Mouse (Mus musculus): ENCODE data around the gene Cdh12.
"Not testable (repeated sequence)": the region's sequence is repeated elsewhere in the genome, so short reads cannot be mapped to it uniquely, and the experiment has no call there.

Cdh12 gene

DNA sequence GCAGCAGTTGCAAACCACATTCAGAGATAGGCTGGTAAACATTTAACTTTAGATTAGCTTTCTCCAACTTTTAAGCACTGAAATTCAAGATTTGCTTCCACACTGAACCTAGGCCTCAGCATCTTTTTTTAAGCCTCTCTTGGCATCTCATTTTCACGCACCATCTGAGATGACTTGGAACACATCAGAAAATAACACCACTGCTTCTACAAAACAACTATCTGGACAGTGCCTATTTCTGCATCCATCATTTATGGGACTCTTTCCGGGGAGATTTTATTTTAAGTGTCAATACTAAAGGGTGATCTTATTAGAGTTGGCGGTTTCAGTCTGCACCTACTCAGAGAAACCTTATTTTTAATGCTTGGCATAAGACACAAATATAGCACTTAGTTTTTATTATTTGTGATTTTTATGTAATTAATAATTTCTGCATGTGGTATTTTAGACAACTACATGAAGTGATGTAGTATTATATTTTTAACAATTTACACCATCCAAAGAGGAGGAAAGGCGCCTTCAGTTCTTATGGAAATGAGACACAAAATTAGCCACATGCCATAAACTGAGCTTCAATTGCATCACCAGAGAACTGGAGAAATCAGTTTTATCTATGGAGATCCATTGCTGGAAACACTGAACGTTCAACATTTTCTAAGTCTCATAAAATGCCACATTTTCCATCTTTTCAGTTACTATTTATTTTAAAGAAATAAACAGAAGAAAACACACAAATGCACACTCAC, 906.5 kb downstream of the Cdh12 start:
- intact Hi-C loops (cut with DNase I): no loop called here

DNA sequence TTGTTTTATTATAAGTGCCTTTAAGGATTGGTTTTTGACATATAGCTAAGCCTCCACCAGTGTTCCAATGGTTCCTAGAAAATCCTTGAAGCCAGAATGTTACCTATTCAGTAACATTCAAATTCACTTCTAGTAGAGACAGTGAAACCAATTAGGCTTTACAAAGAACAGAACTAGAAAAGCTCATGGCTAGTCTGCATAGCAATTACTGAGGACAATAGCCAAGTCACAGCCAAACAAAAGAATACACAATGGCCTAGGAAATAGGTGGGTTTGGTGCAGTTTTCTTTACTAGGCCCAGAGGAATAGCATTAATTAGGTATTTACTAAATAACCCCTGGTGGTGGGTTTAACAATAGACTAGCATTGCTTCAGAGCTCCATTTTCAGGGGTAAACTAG, 917.3 kb downstream of the Cdh12 start:
- intact Hi-C loops (cut with DNase I): no loop called here

DNA sequence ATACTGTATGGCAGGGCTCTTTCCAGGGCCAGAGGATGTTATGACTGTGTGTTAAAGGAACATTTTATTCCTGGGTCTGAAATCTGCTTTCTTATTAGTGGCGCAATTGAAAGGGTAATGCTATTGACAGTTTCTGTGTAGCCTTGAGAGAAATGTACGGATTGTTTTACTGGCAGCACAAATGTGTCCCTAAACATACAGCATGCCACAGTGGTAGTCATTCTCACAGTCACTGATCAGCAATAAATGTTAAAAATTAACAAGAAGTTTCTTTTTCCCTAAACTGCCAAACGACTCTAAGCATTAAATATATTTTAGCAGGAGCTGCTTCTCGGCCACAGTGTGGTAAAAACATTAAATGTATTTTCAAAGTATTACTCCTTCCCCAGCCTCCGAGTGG, 926.4 kb downstream of the Cdh12 start:
- intact Hi-C loops (cut with DNase I): no loop called here

DNA sequence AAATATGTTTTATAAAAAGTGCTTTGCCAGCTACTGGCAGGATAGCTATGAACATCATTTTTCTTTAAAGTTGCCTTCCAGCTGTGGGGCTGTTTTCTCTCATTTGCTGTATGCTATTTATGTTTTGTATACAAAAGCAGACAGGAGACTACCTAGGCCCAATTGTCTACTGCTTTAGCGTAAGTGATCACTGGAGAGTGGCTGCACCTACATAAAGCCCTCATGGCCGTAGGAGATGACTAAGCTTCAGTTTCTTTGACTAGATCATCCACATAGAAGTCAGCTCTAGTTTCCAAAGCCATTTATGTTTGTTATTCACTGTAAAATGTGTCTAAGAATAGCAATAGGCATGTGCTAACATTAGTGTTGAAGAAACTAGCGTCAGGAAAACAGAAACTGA, 926.8 kb downstream of the Cdh12 start:
- intact Hi-C loops (cut with DNase I): no loop called here

DNA sequence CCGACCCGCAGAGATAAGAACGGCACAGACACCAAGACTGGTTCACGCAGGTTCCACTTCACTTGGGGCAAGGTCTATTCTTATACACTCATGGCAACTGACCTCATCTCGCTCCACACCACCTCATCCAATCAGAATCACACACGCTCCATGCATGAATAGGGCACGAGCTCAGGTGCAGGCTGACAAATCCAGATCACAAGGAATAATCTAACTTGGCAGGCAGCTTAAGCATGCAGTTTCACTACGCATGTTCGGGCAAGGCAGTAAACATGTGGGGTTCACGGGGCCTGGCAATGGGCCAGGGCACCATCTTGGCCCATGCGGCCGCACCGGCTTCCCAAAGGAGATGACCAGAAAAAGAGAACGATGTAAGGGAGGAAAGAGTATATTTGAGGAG, 942.4 kb downstream of the Cdh12 start:
- intact Hi-C loops (cut with DNase I): not testable (repeated sequence)

DNA sequence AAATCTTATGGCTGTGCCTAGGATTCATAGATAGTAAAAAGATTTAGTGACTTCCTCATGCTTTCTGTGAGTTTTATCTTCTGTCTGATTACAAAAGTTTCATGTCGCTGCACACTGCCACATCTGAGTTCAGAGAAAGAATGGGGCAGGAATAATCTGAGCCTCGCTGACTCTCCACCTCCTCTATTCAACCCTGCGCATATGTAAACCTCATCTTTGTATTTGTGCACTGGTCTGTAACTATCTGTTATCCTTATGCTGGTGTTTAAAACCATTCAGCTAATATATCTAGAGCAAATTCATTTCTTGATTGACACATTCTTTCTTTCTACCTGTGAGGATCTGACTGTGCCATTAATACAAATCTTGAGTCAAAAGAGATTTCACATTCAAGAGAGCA, 944.0 kb downstream of the Cdh12 start:
- intact Hi-C loops (cut with DNase I): no loop called here

DNA sequence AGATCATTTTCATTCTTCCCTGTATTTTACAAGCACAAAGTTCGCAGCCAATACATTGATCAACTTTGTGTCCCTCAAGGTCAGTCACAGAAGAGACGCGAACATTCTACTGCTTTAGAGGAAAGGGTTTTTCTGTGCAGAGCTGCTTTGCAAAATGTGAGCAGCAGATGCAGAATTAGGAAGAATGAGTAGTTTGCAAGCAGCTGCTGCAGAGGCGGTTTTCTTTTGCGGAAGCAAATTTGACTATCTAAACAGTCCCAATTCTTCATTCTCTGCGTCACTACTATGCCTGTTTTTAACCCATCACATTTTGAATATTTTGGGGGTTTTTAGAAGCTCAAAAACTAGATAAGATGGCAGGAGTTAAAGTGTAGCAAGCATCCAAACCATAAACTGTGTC, 956.1 kb downstream of the Cdh12 start:
- intact Hi-C loops (cut with DNase I): loop anchor here (5.0 to 10.0 kb wide), 3 partner anchors 298 to 1008 kb away; no protein-coding TSS in a partner anchor

DNA sequence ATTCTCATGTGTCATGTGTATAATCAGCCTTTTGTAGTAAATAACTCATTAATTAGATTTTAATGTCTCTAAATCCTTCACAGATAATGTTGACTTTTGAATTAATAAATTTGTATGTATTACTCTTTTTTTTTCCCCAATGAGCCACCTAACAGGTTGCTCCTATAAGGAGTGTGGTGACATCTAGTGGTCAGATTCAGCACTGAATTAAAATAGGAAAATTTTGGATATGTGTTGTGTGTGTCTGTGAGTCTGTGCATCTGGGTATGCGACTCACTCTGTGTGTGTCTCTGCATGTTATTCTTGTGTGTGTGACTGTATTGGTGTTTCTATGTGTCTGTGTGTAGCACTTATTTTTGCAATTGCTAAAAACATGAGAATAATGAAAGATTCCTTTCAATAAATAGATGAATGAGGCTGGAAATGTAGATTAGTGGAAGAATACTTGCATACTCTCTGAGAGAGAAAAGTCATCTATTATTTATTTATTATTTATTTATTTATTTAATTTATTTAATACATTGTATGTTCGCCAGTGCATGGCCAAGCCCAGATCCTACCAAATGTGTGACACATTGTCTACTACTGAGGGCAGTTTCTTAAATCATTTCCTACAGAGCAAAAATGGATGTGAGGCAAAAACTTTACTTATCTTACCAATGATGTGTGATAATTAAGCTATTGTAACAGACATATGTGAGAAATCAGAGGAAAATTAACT, 958.4 kb downstream of the Cdh12 start:
- intact Hi-C loops (cut with DNase I): loop anchor here (5.0 to 10.0 kb wide), 3 partner anchors 300 to 1010 kb away; no protein-coding TSS in a partner anchor

DNA sequence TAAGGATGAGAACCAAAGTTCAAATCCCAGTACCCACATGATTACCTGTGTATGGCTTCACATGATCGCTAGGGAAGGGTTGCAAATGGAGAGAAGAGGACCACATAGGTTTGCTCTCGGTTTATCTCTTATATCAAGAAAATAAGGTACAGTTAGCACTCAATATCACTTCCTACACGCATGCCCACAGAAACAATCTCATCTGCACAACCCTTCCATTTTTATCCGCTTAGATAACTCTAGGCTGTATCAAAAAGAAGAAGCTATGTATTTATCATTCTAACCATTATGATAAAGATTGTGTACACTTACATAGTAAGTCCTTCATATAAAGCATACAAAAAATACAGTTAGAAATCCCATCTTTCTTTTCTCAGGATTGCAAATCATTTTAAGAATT, 988.3 kb downstream of the Cdh12 start:
- intact Hi-C loops (cut with DNase I): no loop called here

DNA sequence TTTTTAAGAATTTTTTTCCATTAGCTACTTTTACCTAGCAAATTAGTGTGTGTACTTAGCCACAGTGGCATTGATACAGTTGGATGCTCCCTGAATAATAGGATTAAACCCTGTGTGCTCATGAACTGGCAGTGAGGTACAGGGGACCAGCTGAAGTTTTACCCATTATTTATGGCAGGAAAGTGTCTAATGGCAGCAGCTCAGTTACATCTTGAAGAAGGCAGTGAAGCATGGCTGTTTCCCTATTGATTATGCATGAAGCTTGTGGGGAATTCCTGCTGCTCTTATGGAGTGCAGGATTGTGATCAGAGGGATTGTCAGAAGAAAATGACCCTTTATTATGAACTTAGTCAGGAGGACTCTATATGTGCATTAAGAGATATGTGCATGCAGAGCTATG, 988.9 kb downstream of the Cdh12 start:
- intact Hi-C loops (cut with DNase I): no loop called here

DNA sequence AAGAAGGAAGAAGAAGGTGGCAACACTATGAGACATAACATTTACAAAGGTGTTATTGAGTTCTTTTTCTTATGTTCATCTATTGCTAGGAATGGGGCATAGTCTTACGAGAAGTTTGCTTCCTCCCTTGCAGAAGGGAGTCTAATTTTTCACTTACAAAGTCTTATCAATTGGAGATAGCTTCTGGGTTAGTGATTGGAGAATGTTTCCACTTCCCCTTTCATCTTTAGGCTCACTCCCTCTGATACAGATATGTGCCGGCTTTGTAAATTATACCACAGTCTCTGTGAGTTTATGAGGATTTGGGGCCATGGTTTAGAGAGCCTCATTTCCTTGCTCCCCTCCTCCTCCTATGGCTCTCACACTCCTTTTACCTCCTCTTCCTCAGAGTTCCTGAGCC, 1009.0 kb downstream of the Cdh12 start:
- intact Hi-C loops (cut with DNase I): no loop called here

DNA sequence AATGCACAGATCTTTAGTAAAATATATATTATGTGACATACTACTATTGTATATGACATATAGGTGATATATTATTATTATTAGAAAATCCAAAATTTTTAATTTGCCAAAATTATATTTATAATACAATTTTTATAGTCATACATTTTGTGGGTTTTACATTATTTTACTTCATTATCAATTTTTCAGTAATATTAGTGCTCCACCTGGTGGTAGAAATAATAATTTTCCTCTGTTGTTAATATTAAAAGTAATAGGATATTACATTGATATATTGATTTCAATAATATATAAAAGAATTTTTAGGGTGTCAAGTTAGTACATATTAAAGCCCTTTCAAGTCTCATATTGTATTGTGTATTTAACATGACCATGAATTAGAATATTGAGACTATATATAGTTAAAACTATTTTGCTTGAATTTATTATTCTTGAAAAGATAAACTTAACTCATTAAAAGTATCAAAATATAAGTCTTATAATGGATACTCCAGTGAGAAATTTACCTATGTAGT, 1070.3 kb downstream of the Cdh12 start:
- intact Hi-C loops (cut with DNase I): no loop called here

DNA sequence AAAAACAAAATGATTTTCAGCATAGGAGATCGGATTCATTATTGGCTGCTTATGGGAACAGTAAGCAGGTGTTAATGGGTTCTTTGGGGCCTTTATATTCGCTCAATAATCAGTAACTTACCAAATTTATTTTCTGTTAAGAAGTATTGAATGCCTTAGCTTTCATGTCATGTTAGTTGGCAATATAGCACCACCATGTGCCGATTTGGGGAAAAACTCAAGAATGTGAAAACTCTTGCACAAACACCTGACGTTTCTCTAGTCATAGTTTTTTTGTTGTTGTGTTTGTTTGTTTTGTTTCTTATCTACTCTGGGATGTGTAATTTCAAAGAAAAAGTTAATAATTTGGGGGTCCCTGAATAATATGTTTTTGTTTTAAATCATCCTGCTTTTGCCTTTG, 1081.7 kb downstream of the Cdh12 start:
- intact Hi-C loops (cut with DNase I): no loop called here

DNA sequence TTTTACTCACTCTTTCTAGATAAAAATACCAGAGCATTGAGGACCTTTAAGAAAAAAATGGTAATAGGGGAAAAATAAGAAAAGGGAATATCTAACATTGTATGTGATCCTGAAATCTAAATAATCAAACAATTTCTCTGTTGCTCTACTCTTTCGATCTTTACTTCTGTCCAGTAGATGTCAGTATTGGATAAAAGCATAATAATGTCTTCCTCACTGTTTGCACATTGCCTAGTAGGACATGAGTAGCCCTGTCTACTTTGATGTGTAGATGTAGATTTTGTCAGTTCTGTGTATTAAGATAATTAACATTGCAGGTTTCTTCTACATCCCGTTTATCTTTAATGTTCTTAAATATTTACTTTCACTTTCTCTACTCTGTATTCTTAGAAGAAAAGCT, 1087.8 kb downstream of the Cdh12 start:
- intact Hi-C loops (cut with DNase I): no loop called here

DNA sequence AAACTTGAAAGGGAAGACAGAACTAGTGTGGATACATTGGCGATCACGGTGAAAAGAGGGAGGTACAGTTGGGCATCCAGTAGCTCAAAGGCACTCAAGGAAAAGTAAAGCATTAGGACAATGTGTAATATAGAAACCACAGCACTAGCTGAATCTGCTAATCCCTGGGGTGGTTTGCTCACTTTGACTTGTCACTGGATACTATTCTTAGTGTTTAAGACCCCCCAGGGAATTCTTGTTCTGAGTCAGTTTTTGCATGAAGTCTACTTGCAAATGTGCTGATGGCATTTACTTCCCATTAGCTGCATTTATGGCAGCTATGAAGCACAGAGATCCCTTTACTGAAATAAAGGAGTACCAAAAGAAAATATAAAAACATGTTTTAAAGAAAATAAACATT, 1095.7 kb downstream of the Cdh12 start:
- intact Hi-C loops (cut with DNase I): no loop called here

DNA sequence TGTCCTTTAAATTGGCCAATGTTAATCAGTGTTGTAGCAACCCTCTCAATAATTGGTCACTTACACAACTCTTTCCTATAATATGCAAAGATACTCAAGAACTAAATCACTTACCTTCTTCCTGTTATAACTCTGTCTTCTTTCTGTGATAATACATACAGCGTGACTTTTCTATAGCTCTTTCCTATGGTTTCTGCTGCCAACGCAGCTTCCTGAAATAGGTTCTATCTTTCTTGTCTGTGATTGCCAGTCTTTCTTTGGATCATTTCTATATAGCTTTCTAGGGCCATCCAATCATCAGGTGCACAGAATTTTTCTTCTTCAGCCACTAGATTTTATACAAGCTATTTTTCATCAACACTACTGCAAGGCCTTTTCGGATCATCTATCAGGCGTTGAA, 1106.9 kb downstream of the Cdh12 start:
- intact Hi-C loops (cut with DNase I): no loop called here

DNA sequence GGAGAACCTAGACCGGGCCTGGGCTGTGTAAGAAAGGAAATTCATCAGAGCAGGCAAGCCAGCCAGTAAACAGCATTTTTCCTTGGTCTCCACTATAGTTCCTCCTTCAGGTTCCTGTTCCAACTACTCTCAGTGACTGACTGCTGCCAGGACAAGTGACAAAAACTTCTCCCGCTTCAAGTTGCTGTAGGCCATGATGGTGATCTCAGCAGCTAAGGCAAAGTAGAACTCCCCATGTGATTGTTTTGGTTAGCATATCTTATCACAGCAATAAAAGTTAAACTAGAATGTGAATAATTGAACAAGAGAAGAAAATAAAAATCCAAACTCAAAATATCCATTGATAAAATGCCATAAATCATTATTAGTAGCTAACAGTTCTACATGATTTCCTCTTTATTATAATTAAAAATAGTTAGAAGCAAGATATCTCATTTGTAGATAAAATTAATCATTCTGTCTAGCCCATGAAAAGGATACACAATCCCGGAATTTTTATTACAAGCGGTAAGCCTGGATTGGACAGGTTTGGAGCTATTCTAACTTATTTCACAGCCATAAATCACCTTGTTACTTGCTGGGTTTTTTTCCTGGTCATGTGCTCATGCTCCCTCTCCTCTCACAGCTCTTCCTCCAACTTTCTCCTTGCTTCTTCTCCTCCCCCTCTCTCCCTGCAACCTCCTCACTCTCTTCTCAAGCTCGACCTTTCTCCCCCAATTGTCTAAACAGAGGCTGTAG, 1117.4 kb downstream of the Cdh12 start:
- intact Hi-C loops (cut with DNase I): no loop called here

DNA sequence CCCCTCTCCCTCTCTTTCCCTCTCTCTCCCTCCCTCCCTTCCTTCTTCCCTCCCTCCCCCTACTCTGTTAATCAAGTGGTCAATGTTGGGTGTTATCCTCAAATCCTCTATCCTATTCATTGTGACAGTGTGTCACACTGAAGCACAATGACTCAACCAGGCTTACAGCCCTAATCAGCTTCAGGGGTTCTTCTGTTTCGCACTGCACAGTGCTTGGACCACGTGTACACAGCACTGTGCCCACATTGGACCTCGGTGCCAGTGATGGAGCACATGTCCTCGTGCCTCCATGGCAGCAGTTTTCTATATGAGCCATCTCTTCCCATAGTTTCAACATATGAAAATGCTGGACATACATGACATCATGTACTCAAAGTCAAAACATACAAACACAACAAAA, 1155.4 kb downstream of the Cdh12 start:
- intact Hi-C loops (cut with DNase I): no loop called here

Data from adrenal gland (tissue).